Mouse (Mus musculus) right cerebral cortex, postnatal 10 days (tissue): ENCODE data around the gene Tbc1d14.

ENCODE experiments used
- DNase-seq, 2 experiments: peaks; one replicate each; pipeline ENCODE4 v3.0.0; 2021; ENCODE audit warnings: low spot score in 2 of 2

The Tbc1d14 gene

DNA sequence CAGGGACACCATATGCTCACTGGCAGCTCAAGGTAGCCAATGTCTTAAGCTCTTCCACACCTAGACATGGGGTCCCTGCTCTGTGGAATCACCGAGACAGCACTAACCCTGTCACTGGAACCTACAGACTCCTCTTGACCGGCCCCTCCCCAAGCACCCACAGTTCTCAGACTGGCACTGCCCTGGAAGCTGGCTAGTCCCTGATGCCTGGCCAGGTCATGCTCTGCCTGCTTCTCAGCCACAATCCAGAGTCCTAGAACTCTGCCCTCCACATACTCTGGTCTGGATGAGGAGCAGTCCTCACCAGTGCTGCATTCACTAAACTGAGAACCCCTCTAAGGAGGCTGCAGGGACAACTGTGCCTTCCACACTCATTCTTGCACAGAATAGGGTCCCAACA, 82.1 kb downstream of the Tbc1d14 start:
- DNase-seq = no peak

DNA sequence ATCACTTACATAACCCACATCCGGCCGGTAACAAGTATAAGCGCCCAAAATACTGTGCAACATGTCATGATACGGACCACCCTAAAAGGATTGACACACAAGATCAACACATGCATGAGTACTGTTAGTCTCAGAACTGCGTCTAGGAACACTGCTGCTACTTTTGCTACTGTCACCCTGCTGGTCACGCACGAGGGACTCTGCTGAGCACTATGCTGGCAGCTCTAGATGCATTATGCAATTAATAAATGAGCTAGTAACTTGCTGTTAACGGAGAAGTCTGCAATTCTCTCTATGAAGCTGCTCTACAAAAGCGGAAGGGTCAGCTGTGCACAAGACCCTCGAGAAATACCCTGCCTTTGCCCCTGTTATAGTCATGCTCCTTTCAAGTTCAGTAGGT, 84.7 kb downstream of the Tbc1d14 start:
- DNase-seq = no peak

DNA sequence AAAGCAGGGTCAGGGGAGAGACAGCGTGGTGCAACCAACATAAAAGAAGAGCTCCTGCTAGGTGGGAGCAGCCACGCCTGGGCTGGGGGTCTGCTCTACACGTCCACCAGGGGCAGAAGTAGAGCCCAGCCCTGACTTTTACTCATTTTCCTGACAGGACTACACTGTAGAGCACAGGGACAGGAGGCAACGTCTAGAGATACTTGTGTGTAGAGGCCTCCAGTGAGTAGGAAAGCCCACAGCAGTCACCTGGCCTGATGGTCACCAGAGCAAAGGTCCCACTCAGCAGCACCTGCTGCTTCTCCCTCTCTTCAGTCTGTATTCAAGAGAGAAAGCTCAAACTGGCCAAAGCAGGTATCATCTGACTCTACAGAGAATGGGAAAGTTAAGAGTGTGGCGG, 87.4 kb downstream of the Tbc1d14 start:
- no peak for DNase-seq

DNA sequence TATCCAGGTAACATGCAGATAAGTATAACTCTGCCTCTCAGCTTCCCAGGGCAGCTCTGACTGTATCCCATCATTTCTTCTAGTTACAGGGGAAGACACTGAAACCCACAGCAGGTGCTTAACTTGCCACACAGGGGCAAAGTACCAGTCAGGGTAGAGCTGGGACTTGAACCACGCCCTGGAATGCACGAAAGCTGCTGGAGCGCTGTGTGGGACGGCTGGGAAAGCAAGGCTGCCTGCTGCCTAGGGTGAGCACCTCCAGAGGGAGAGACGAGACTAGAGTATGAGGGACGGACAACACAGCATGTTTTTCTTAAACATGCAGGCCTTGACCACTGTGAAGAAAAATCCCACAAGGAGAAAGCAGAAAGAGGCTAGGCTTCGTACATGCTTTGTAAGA, 87.8 kb downstream of the Tbc1d14 start:
- no peak for DNase-seq

DNA sequence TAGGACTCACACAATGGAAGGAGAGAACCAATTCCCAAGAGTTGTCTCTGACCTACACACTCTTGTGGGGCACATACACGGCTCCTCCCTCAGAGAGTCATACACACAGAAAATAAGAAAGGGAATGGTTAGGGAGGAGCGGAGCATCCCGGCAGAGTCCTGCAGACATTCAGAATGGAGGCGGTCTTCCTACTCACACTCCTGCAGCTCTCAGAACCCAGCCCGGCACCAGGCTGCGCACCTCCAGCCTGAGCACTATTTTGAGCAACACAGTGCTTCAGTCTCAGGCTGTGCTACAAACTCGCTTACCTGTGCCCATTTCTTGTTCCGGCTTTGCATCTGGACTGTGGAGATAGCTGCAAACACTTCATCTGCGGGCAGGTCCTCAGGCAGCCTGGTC, 98.4 kb downstream of the Tbc1d14 start:
- DNase-seq = no peak

DNA sequence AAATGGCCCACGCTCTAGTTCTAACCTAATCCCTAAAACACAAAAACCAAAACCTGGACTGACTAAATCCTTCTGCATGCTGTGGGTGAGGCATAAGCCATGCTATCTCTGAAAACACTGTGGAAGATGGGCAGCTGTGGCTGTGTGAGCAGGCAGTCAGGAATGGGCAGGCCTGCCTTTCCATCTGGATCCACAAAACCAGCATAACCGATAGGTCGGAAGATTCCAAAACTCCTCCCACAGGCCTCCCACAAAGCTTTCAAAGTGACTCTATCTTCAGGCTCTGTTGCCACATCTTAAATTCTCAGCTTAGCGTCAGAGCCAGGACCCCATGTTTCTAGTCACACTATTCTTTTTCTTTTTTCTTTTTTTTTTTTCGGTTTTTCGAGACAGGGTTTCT, 99.2 kb downstream of the Tbc1d14 start:
- no peak for DNase-seq

DNA sequence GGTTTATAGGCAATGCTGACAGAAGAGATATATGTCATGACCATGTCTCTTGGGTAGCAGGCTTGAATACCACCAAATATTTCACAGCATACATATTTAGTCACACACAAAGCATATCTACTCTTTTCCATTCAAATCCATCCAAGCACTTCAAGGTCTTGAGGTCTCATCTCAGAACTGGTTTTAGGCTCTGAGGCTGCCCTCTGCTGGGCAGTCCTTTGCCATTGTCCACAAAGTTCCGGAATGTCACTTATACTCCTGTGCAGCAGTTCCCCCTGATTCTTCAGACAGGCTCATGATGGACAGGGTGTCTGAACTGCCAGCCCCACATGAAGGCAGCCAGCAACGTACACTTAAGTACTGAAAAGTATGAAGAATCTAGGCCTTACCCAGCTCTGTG, 103.9 kb downstream of the Tbc1d14 start:
- DNase-seq = no peak

DNA sequence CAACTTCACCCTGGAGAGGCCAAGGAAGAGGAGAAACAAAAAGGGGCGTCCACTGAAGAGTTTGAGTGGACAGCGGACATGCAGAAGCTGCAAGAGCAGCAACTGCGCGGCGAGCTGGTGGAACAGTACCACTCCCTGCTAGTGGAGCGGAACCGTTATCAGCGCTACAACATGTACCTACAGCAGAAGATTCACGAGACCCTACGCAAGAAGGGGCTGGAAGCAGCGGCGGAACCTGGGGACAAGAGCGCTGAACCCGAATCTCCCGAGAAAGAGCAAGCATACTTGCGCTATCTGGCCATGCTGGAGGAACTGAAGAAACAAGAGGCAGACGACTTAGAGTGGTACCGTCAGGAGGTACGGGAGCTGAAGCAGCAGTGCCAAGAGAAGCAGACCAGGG, 107.8 kb downstream of the Tbc1d14 start:
- no peak for DNase-seq

DNA sequence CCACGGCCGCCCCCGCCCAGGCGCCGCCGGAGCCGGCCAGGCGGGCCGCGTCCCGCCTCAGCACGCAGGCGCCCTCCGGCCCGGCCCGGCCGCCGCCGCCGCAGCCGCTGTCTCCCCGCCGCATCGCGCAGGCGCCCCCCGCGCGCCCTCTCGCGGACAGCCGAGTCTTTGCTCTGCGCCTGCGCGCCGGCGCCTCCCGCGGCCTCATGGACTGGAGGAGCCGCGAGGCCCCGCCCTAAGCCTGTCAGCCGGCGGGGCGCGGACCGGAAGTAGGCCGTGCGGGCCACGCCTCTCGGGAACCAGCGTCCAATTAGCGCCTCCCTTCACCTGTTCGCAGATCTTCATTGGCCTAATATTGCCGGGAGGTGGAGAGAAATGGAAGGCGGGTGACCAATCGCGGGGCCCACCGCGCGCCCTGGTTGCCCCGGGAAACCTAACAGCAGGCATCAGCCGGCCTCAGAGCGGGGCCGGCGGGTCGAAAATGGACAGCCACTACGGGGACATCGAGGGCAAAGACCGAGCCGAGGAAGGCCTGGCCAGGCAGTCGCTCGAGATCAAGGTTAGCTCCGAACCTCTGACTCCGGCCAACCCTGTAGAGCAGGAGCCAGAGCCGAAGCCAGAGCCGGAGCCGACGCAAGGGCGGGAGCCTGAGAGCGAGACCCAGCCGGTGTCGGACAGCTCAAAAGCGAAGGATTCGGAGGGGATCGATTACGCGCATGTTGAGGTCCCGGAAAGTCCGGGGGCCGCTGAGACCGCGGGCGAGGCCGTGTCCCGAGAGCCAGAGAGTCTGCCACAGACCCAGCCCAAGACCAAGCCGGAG, 108.7 kb downstream of the Tbc1d14 start, which contains the start of the genes Tada2b and Ccdc96:
Gene Tada2b (minus strand): TSS at position 115 of the 820 bp plus-strand sequence.
Gene Ccdc96 (plus strand): TSS at position 418 of the 820 bp plus-strand sequence.
- DNase-seq = peak; percentile 99

DNA sequence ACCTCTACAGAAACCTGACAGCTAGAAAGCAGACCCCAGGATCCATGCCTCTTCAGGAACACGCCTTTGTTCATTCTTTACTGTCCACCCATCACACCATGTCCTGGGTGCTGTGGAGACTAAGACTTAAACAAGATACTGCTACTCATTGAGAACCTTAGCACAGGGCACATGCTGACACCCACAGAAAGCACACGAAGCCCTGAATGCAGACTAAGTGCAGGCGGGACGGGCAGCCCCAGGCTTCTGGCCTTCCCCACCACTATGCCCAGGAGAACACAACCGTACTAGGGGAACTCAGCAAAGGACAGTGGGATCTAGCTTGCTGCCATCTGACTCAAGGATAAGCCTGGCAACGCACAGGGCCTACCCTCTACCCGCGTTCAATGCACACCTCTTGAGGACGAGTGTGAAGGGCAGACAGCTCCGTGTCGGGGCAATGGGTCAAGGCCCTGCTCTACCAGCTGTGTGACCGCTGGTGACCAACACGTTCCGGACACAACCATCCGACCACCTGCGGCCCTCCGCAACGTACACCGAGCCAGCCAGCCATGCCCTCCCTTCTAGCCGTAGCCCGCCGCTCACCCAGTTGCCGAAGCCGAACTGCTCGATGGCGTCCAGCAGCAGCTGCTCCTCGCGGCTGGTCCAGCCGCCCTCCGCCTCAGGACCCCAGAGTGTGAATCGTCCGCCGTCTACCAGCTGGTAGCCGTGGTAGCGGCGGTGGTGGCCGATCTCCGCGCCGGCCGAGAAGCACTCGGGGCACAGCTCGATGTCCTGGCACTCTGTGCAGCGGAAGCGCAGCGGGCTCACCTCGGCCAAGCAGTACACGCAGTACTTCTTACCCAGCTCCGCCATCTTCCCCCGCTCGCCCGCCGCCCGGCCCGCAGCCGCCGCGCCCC, 109.6 kb downstream of the Tbc1d14 start:
- DNase-seq = peak; percentile 63 to 66

DNA sequence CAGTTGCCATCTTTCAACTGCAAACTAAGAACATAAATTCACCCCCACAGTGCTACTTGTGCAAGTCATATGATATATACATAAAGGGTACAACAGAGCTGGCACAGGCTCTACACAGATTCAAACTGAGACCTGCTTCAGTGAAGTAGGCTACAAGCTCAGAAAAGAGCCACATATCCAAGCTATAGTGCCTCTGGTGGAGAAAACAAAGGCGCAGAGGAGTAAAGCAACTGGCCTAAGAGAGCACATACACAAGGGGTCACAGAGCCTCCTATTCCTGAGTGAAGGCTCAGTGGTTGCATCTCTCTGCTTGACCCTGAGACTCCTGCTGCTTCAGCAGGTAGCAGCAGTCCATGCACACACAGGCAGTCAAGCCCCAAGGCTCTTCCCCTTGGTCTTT, 112.0 kb downstream of the Tbc1d14 start:
- DNase-seq = no peak

DNA sequence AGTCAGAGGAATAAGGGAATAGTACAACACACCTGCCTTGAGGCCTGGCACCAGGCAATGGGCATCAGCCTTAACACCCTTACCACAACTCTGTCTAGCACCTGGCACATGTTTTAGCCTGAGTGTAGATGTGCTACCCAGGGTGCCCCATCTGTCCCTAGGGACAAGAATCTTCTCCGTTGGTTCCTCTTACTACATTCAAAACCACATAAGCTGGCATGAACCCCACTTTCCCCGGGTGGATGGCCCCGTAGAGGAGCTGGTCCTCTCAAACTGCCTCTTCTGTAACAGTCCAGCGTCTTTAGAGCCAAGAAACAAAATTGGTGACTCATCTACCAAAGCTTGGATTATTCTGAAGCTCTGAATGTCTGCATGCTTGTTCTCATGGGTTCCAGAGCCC, 112.7 kb downstream of the Tbc1d14 start:
- no peak for DNase-seq

DNA sequence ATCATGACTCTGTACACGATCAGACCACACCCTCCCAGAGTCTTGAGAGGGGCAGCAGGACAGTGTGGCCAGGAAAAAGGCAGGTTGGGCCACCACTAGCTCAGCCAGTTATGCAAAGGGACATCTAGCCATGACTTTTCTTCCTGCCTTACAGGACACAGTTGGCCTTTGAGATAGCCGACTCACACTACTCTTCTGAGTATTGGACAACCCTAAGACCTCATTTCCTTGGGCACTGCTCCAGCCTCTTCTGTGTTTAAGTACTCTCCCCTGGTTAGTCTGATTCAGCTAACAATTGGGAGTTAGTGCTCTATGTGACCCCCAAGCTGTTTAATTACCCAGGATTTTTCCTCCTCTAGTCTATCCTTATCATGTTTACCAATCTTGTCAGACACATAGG, 113.3 kb downstream of the Tbc1d14 start:
- DNase-seq = no peak

DNA sequence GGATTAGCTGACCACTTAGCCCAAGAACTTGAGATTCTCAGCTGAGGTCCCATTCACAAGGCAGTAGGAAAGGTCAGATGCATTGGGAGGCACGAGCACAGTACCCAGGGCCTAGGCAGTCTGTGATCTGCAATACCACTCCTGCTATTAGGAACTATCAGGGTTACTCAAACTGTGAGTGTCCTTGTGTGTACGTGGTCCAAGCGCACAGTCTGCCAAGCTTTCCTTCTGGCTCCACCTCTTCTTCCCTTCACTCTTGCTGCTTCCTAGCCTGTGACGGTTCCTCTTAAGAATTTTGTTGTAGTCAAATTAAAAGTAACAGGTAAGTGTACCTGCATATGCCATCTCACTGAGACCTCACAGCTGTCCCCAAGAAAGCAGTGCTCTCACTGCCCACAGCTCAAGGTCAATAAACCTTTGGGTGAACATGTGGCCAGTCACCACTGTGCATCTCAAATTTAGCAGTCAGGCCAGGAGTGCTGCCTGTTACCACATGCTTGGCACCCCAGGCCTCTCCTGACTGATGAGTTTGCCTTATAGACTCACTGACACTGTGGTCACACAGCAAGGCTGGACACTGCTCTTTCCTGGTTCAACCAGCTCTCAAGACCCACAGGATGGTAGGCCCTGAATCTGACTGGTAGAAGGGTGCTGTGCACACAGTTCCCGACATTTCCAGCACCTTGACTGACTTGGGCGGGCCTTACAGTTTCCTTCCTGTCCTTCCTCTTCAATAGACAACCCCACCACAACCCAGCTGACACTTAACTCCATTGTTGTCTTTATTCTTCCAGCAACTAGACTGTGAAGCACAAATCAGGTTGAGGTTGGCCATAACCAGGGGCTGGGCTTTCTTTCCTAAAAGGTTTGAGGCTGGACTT, 114.3 kb downstream of the Tbc1d14 start:
- DNase-seq = no peak

DNA sequence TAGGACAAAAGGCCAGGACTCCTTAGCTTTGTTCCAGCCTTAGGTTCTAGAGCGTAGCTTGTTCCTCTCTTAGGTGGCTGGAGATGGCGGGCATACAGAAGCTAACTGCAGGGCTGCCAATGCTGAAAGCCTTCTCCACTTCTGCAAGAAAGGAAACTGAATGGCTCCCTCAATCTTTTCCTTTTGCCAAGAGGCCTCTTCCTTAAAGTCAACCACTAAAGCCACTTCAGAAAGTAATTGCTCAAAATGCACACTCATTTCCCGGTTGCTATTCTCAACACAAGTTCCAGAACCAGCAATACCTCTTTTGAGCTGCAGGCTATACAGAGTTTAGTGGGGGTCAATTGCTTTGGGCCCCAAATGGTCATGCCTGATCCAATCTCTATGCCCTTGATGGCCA, 115.6 kb downstream of the Tbc1d14 start:
- DNase-seq = no peak

DNA sequence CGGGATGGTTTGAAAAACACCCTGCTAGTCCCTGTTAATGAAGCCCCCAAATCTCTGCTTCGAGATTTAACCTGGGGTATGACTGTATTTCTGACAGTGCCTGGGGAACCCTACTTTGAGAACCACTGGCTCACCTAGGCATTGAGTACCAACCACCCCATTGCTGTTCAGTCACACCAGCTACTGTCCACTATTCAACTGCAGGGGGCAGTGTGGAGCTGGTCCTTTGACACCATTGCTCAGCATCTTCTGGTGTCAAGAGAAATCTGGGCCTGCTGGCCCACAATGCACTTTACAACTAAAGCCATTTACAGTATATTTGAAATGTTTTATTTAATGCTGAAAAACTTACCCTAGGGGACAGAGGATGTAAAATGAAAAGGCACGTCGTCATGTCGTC, 118.8 kb downstream of the Tbc1d14 start:
- peak in 1 of 2 experiments; percentile 74 for DNase-seq

DNA sequence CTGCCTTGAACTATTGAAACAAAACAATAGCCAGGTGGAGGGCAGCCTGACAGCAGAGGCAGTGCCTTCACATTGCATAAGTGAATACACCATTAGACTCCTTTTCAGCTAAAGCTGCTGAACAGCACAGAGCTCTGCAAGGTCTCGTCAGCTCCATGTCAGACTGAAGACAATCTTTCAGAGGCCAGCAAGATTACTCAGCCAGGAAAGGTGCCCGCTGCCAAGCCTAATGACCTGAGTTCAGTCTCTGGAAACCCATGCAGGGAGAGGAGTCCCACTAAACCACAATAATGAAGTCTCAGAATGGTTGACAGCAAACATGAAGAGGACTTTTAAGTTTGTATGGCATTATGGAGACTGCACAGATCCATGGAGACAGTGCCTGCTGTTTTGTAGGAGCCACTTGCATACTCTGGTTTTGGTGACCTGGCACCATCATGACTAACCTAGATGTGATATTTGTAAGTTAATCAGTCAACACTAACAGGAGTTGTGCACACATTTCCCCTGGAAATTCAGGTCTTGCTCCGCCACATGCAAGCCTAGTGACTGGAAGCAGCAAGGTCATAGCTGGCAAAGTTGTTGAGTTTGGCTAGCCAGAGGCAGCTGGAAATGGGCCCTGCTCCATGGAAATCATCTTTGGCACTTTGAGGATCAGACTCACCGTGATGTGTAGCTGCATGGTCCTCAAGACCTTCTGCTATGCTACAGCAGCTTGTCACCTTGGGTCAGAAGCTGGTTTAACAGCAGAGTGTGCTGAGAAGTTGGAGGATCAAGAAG, 120.0 kb downstream of the Tbc1d14 start:
- no peak for DNase-seq

DNA sequence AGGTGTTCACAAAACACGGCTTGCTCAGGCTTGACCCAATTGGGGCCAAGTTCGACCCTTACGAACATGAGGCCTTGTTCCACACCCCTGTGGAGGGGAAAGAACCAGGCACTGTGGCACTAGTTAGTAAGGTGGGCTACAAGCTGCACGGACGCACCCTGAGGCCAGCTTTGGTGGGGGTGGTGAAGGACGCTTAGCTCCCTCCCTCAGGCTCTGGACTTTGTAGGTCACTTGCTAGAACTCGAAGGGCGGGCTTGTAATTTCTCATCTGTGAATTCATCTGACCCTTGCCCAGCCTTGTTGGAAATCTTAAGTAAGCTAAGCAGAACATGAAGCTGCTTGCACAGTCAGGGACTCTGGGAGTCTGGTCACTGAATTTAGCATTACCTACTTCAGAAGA, 121.9 kb downstream of the Tbc1d14 start:
- no peak for DNase-seq

DNA sequence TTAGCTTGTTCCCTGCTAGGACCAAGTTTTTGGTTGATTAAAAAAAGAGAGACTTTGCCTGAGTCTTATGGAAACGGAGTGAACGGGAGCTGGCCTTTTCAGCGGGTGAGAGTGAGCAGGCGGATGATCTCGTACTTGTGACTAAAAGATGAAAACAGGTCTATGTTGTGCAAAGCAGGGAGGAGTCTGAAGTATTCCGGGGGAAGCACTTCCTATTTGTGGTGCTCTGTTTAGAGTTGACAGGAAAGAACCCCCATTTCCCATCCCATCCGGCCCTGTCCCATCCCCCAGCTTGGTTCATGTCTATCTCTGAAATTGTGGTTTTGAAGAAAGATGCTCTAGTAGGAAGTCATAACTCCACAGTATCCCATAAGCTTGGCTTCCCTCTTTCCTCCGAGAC, 127.2 kb downstream of the Tbc1d14 start:
- no peak for DNase-seq

DNA sequence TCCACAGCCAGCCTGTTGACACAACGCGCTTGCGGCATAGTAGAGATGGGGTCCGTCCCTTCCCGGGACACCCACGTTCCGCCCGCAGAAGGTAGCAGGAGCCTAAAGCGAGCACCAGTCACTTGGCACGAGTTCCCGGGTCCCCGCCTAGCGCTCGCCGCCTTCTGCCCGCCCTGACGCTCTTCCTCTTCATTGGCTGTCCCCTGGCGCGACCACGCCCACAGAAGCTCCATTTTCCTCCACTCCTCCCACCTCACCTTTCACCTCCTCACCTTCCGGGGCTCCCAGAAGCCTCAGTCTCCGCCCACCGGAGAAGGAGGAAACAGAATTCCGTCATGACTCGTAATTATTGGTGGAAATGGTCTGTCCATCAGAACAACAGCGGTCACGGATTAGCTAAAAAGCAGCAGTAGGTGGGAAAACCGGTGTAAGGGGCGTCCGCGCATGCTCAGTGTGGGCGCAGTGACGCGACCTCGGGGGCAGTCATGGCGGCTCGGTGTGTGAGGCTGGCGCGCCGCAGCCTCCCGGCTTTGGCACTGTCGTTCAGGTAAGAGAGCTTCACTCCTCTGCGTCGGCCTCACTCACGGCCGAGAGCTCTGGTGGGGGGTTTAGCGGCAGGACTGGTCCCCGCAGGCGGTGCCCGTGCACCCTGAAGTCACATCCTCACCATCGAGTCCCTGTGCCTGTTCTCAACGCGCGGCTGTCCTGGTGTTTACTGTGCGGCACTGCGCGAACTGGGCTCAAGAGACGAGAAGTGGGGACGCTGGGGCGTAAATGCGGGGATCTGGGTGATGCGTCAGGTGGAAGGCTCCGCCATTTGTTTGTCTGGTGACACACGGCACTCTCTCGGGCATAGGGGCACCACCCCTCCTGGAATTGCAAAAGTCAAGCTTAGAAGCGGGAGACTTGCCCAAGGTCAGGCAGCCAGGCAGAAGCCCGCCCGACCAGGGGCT, 128.1 kb downstream of the Tbc1d14 start, which contains the start of gene Grpel1:
Gene Grpel1 (plus strand): TSS at position 290 of the 953 bp plus-strand sequence.
- peak; percentile 99 for DNase-seq
